Mouse (Mus musculus) urinary bladder, postnatal 25 days (tissue): ENCODE data around the gene Mesd.

Source experiments
- DNase-seq: peaks from one replicate; pipeline ENCODE4 v3.0.0; 2022; ENCODE audit warnings: low spot score

Mesd gene

GRCm38 (mm10) chr7:83913405-83913932 is 29.2 kb downstream of the Mesd start:
- DNase-seq, result no peak

- DNase-seq, result no peak
Measured at GRCm38 (mm10) chr7:83913995-83914394, 29.7 kb downstream of the Mesd start.

- DNase-seq, result peak; percentile 86
Measured at GRCm38 (mm10) chr7:83914566-83914965, 30.3 kb downstream of the Mesd start.

GRCm38 (mm10) chr7:83920241-83920640 is 36.0 kb downstream of the Mesd start:
- no peak for DNase-seq

GRCm38 (mm10) chr7:83921637-83922036 is 37.4 kb downstream of the Mesd start:
- DNase-seq, result no peak

GRCm38 (mm10) chr7:83939017-83939721 is 54.9 kb downstream of the Mesd start:
- no peak for DNase-seq

- DNase-seq, result no peak
Measured at GRCm38 (mm10) chr7:83940136-83940535, 55.9 kb downstream of the Mesd start.

GRCm38 (mm10) chr7:83941701-83942101 is 57.4 kb downstream of the Mesd start:
- DNase-seq, result no peak

GRCm38 (mm10) chr7:83948743-83949142 is 64.5 kb downstream of the Mesd start:
- DNase-seq, result no peak

GRCm38 (mm10) chr7:83949662-83950061 is 65.4 kb downstream of the Mesd start:
- DNase-seq, result no peak
